ENCODE assay signal across 27 mouse cellular contexts in genomic region chr8:84072321-84072720, GRCm38 (mm10). TPM values are rescaled to one million over a fixed set of nuclear protein-coding genes. Genes with fewer than 3 reads are reported as not detected.
A peak's percentile ranks its signal among the peaks of the same experiment; 100 is the strongest.
DNase-seq lines count a peak whose midpoint lies in the region; ATAC-seq and TF ChIP-seq lines count a peak whose summit lies in the region.
"Had no signal": no experiment of that assay in that cellular context is flagged by ENCODE, and none has a peak within 500 bp of the region (broad histone marks: within the 10 kb centered on the region; RNA-seq: fewer than 3 reads in every experiment).

No protein-coding gene starts in this region.

- H3K27ac ChIP-seq in embryonic facial prominence, embryonic 13.5 days, result 0 out of 2 replicates have a peak overlapping the region, but pooled peaks have one; percentile 28
- H3K27ac ChIP-seq in embryonic facial prominence, embryonic 10.5 days (replicated peaks), result no peak overlapping the region
- peak overlapping the region; percentile 77; the same call in 1 of the 2 replicates for H3K27ac ChIP-seq in hindbrain, embryonic 13.5 days
- H3K27ac ChIP-seq in hindbrain, embryonic 10.5 days, result no peak overlapping the region
- H3K27ac ChIP-seq in left cerebral cortex, adult 2 months, result 0 out of 2 replicates have a peak overlapping the region, but pooled peaks have one; percentile 19
- 0 out of 2 replicates have a peak overlapping the region, but pooled peaks have one; percentile 73 for H3K27ac ChIP-seq in midbrain, embryonic 15.5 days
- H3K27ac ChIP-seq: heart, embryonic 10.5 days; intestine, embryonic 15.5 days; limb, embryonic 15.5 days; stomach, postnatal 0 days had no signal

- DNase-seq in embryonic facial prominence, embryonic 10.5 days (ENCODE audit: low spot score), result no peak
- DNase-seq in hindbrain, embryonic 10.5 days (ENCODE audit: low spot score), result no peak
- DNase-seq in left cerebral cortex, adult 2 months (ENCODE audit: extremely low spot score in 1 of 2, low spot score in 2 of 2), result no peak
- DNase-seq in left cerebral cortex, adult 18-20 months (ENCODE audit: low spot score in 2 of 2), result no peak
- no peak for DNase-seq in spleen, postnatal 36 days (ENCODE audit: low spot score in 2 of 2)
- DNase-seq: cerebellum, adult 11 months; cerebellum, postnatal 10 days; kidney, postnatal 36 days; right cerebral cortex, postnatal 4 days had no signal

- no peak overlapping the region for H3K4me3 ChIP-seq in embryonic facial prominence, embryonic 13.5 days
- H3K4me3 ChIP-seq in embryonic facial prominence, embryonic 10.5 days, result no peak overlapping the region
- H3K4me3 ChIP-seq in hindbrain, embryonic 13.5 days, result no peak overlapping the region
- H3K4me3 ChIP-seq in hindbrain, embryonic 10.5 days, result no peak overlapping the region
- no peak overlapping the region for H3K4me3 ChIP-seq in left cerebral cortex, adult 2 months
- no peak overlapping the region for H3K4me3 ChIP-seq in midbrain, embryonic 15.5 days
- H3K4me3 ChIP-seq: heart, embryonic 10.5 days; intestine, embryonic 15.5 days; limb, embryonic 15.5 days had no signal

- H3K36me3 ChIP-seq in embryonic facial prominence, embryonic 13.5 days, result peaks cover 30% of the 10 kb centered on the region
- peaks cover 37% of the 10 kb centered on the region for H3K36me3 ChIP-seq in embryonic facial prominence, embryonic 10.5 days (replicated peaks)
- H3K36me3 ChIP-seq in hindbrain, embryonic 13.5 days, result peaks cover 32% of the 10 kb centered on the region
- H3K36me3 ChIP-seq in hindbrain, embryonic 10.5 days, result peaks cover 42% of the 10 kb centered on the region
- peaks cover 13% of the 10 kb centered on the region; the same call in 1 of the 2 replicates for H3K36me3 ChIP-seq in midbrain, embryonic 15.5 days (replicated peaks)

- WGBS in embryonic facial prominence, embryonic 13.5 days, result 85% methylated on average over 10 of the region's 10 CpGs
- WGBS in embryonic facial prominence, embryonic 10.5 days, result 89% methylated on average over 10 of the region's 10 CpGs
- 90% methylated on average over 10 of the region's 10 CpGs for WGBS in hindbrain, embryonic 13.5 days
- 90% methylated on average over 10 of the region's 10 CpGs for WGBS in hindbrain, embryonic 10.5 days
- 85% methylated on average over 10 of the region's 10 CpGs for WGBS in midbrain, embryonic 15.5 days

- no peaks in the 10 kb centered on the region for H3K9me3 ChIP-seq in embryonic facial prominence, embryonic 13.5 days
- H3K9me3 ChIP-seq in embryonic facial prominence, embryonic 10.5 days, result no peaks in the 10 kb centered on the region
- no peaks in the 10 kb centered on the region for H3K9me3 ChIP-seq in hindbrain, embryonic 13.5 days
- H3K9me3 ChIP-seq in hindbrain, embryonic 10.5 days, result no peaks in the 10 kb centered on the region
- no peaks in the 10 kb centered on the region for H3K9me3 ChIP-seq in midbrain, embryonic 15.5 days
- H3K9me3 ChIP-seq: heart, embryonic 10.5 days; intestine, embryonic 15.5 days; limb, embryonic 15.5 days had no signal

- 0 out of 2 replicates have a peak overlapping the region, but pooled peaks have one; percentile 16 for H3K9ac ChIP-seq in embryonic facial prominence, embryonic 13.5 days
- peak overlapping the region; percentile 39; the same call in 1 of the 2 replicates for H3K9ac ChIP-seq in hindbrain, embryonic 13.5 days
- no peak overlapping the region for H3K9ac ChIP-seq in midbrain, embryonic 15.5 days
- H3K9ac ChIP-seq: hindbrain, embryonic 14.5 days; intestine, embryonic 15.5 days; limb, embryonic 15.5 days had no signal

- H3K4me2 ChIP-seq in embryonic facial prominence, embryonic 13.5 days, result no peak overlapping the region
- H3K4me2 ChIP-seq in hindbrain, embryonic 13.5 days, result no peak overlapping the region
- no peak overlapping the region for H3K4me2 ChIP-seq in midbrain, embryonic 15.5 days
- H3K4me2 ChIP-seq: hindbrain, embryonic 14.5 days; intestine, embryonic 15.5 days; limb, embryonic 15.5 days had no signal

- no peaks in the 10 kb centered on the region for H3K27me3 ChIP-seq in embryonic facial prominence, embryonic 13.5 days
- H3K27me3 ChIP-seq in embryonic facial prominence, embryonic 10.5 days (replicated peaks; ENCODE audit: low read depth, poor library complexity, severe bottlenecking), result no peaks in the 10 kb centered on the region
- no peaks in the 10 kb centered on the region for H3K27me3 ChIP-seq in hindbrain, embryonic 13.5 days
- no peaks in the 10 kb centered on the region for H3K27me3 ChIP-seq in hindbrain, embryonic 10.5 days (ENCODE audit: insufficient read depth, poor library complexity, severe bottlenecking)
- no peaks in the 10 kb centered on the region for H3K27me3 ChIP-seq in midbrain, embryonic 15.5 days (replicated peaks)
- H3K27me3 ChIP-seq: intestine, embryonic 15.5 days; limb, embryonic 15.5 days; Patski had no signal

- no peak for TF ChIP-seq CTCF in left cerebral cortex, adult 2 months (IDR thresholded peaks at IDR 0.05)

- no peak for ATAC-seq in embryonic facial prominence, embryonic 13.5 days (ENCODE audit: insufficient number of reproducible peaks, insufficient read depth, low FRiP score, low TSS enrichment, low read depth)
- no peak for ATAC-seq in hindbrain, embryonic 13.5 days (ENCODE audit: low FRiP score)
- ATAC-seq in midbrain, embryonic 15.5 days (replicated peaks), result no peak
- ATAC-seq: CD4-positive, CD25-positive, alpha-beta regulatory T cell, adult 4 months; intestine, embryonic 15.5 days; Patski had no signal

- intact Hi-C loops in left cerebral cortex, adult 2 months (cut with DNase I), result no loop called here

- peaks cover 52% of the 10 kb centered on the region for H3K4me1 ChIP-seq in embryonic facial prominence, embryonic 13.5 days
- H3K4me1 ChIP-seq in embryonic facial prominence, embryonic 10.5 days, result peaks cover 80% of the 10 kb centered on the region
- H3K4me1 ChIP-seq in hindbrain, embryonic 13.5 days (replicated peaks), result peaks cover 72% of the 10 kb centered on the region
- peaks cover 77% of the 10 kb centered on the region for H3K4me1 ChIP-seq in hindbrain, embryonic 10.5 days (replicated peaks)
- peaks cover 67% of the 10 kb centered on the region for H3K4me1 ChIP-seq in midbrain, embryonic 15.5 days

RNA-seq across cellular contexts. Expression of gene Rfx1, which starts 5.7 kb away (rescaled TPM):
- 8.7 and 10.1 TPM in 2 replicates for polyA plus RNA-seq in embryonic facial prominence, embryonic 13.5 days (2015; fragmentation: Nextera tagmentation; extraction: Ambion mirVana)
- polyA plus RNA-seq in embryonic facial prominence, embryonic 10.5 days (2016; fragmentation: Nextera tagmentation; extraction: Ambion mirVana), result 9.7 TPM in 2 replicates
- 7.8 and 8.3 TPM in 2 replicates for polyA plus RNA-seq in hindbrain, embryonic 13.5 days (2015; fragmentation: Nextera tagmentation; extraction: Ambion mirVana)
- 8.5 and 9.2 TPM in 2 replicates for polyA plus RNA-seq in hindbrain, embryonic 10.5 days (2016; fragmentation: Nextera tagmentation; extraction: Ambion mirVana)
- total RNA-seq in left cerebral cortex, adult 2 months (2021), result 10 to 100 TPM; 27.1 to 30.0 TPM
- 10 to 100 TPM; 23.1 to 25.3 TPM for total RNA-seq in left cerebral cortex, adult 18-20 months (2021)
- 12.4 and 14.0 TPM in 2 replicates for polyA plus RNA-seq in midbrain, embryonic 15.5 days (2015; fragmentation: Nextera tagmentation; extraction: Ambion mirVana)

RNA-seq across cellular contexts. Expression of gene Gm10643, which starts 7.4 kb away (rescaled TPM):
- polyA plus RNA-seq in embryonic facial prominence, embryonic 13.5 days (2015; fragmentation: Nextera tagmentation; extraction: Ambion mirVana), result 1.6 and 2.0 TPM in 2 replicates
- polyA plus RNA-seq in embryonic facial prominence, embryonic 10.5 days (2016; fragmentation: Nextera tagmentation; extraction: Ambion mirVana), result 1.1 and 1.4 TPM in 2 replicates
- 1.4 and 1.7 TPM in 2 replicates for polyA plus RNA-seq in hindbrain, embryonic 13.5 days (2015; fragmentation: Nextera tagmentation; extraction: Ambion mirVana)
- 1.5 and 1.8 TPM in 2 replicates for polyA plus RNA-seq in hindbrain, embryonic 10.5 days (2016; fragmentation: Nextera tagmentation; extraction: Ambion mirVana)
- 1 to 10 TPM; 2.8 to 3.5 TPM for total RNA-seq in left cerebral cortex, adult 2 months (2021)
- total RNA-seq in left cerebral cortex, adult 18-20 months (2021), result 1 to 10 TPM; 2.9 to 3.5 TPM
- polyA plus RNA-seq in midbrain, embryonic 15.5 days (2015; fragmentation: Nextera tagmentation; extraction: Ambion mirVana), result 1.0 and 1.4 TPM in 2 replicates

RNA-seq across cellular contexts. Expression of gene Rln3, which starts 27.5 kb away (rescaled TPM):
- not detected in 2 replicates for polyA plus RNA-seq in embryonic facial prominence, embryonic 13.5 days (2015; fragmentation: Nextera tagmentation; extraction: Ambion mirVana)
- polyA plus RNA-seq in embryonic facial prominence, embryonic 10.5 days (2016; fragmentation: Nextera tagmentation; extraction: Ambion mirVana), result not detected in 2 replicates
- 0.44 TPM in 1 of 2 replicates, not detected in the other for polyA plus RNA-seq in hindbrain, embryonic 13.5 days (2015; fragmentation: Nextera tagmentation; extraction: Ambion mirVana)
- polyA plus RNA-seq in hindbrain, embryonic 10.5 days (2016; fragmentation: Nextera tagmentation; extraction: Ambion mirVana), result 0.69 TPM in 1 of 2 replicates, not detected in the other
- total RNA-seq in left cerebral cortex, adult 2 months (2021), result not detected
- total RNA-seq in left cerebral cortex, adult 18-20 months (2021), result not detected
- 0.48 and 1.3 TPM in 2 replicates for polyA plus RNA-seq in midbrain, embryonic 15.5 days (2015; fragmentation: Nextera tagmentation; extraction: Ambion mirVana)
- total RNA-seq: adrenal gland, postnatal 14 days; gastrocnemius, postnatal 4 days; heart, postnatal 10 days; layer of hippocampus, postnatal 14 days; left cerebral cortex, postnatal 25 days; megakaryocyte progenitor cell, adult 5-6 weeks had no signal
- polyA plus RNA-seq: embryonic facial prominence, embryonic 14.5 days; limb, embryonic 15.5 days; liver, embryonic 16.5 days; Patski; stomach, postnatal 0 days had no signal

RNA-seq across cellular contexts. Expression of gene Il27ra, which starts 29.9 kb away (rescaled TPM):
- polyA plus RNA-seq in embryonic facial prominence, embryonic 13.5 days (2015; fragmentation: Nextera tagmentation; extraction: Ambion mirVana), result 0.66 and 1.0 TPM in 2 replicates
- polyA plus RNA-seq in embryonic facial prominence, embryonic 10.5 days (2016; fragmentation: Nextera tagmentation; extraction: Ambion mirVana), result 0.16 and 0.29 TPM in 2 replicates
- 0.22 and 0.66 TPM in 2 replicates for polyA plus RNA-seq in hindbrain, embryonic 13.5 days (2015; fragmentation: Nextera tagmentation; extraction: Ambion mirVana)
- polyA plus RNA-seq in hindbrain, embryonic 10.5 days (2016; fragmentation: Nextera tagmentation; extraction: Ambion mirVana), result 0.24 and 0.30 TPM in 2 replicates
- under 1 TPM; 0.23 to 0.41 TPM for total RNA-seq in left cerebral cortex, adult 2 months (2021)
- under 1 TPM; 0.30 to 0.52 TPM for total RNA-seq in left cerebral cortex, adult 18-20 months (2021)
- 0.58 and 0.68 TPM in 2 replicates for polyA plus RNA-seq in midbrain, embryonic 15.5 days (2015; fragmentation: Nextera tagmentation; extraction: Ambion mirVana)

RNA-seq across cellular contexts. Expression of gene Dcaf15, which starts 32.2 kb away (rescaled TPM):
- 10.8 and 12.2 TPM in 2 replicates for polyA plus RNA-seq in embryonic facial prominence, embryonic 13.5 days (2015; fragmentation: Nextera tagmentation; extraction: Ambion mirVana)
- 15.9 and 18.0 TPM in 2 replicates for polyA plus RNA-seq in embryonic facial prominence, embryonic 10.5 days (2016; fragmentation: Nextera tagmentation; extraction: Ambion mirVana)
- 20.2 and 22.2 TPM in 2 replicates for polyA plus RNA-seq in hindbrain, embryonic 13.5 days (2015; fragmentation: Nextera tagmentation; extraction: Ambion mirVana)
- 16.7 and 19.2 TPM in 2 replicates for polyA plus RNA-seq in hindbrain, embryonic 10.5 days (2016; fragmentation: Nextera tagmentation; extraction: Ambion mirVana)
- 10 to 100 TPM; 17.9 to 18.0 TPM for total RNA-seq in left cerebral cortex, adult 2 months (2021)
- 10 to 100 TPM; 17.7 to 18.2 TPM for total RNA-seq in left cerebral cortex, adult 18-20 months (2021)
- 25.8 and 26.3 TPM in 2 replicates for polyA plus RNA-seq in midbrain, embryonic 15.5 days (2015; fragmentation: Nextera tagmentation; extraction: Ambion mirVana)

Comparison
In these comparisons a context has a peak if more than half of its experiments do, and no peak if none do; other contexts are left out.
1. H3K27ac ChIP-seq: peak in embryonic facial prominence, embryonic 13.5 days (single experiment), hindbrain, embryonic 13.5 days (single experiment), left cerebral cortex, adult 2 months (single experiment) and midbrain, embryonic 15.5 days (single experiment); none in embryonic facial prominence, embryonic 10.5 days (single experiment) and hindbrain, embryonic 10.5 days (single experiment).